Mouse (Mus musculus) midbrain, embryonic 14.5 days (tissue): ENCODE data around the gene Kcnip1. TPM values are rescaled to one million over a fixed set of nuclear protein-coding genes. Genes with fewer than 3 reads are reported as not detected.
A peak's percentile ranks its signal among the peaks of the same experiment; 100 is the strongest.

Experiments
- ATAC-seq: fragments of 200-750 bp; cut with Nextera tagmentation; 2 replicates; pipeline ENCODE4 v1.8.0; 2017; ENCODE audit warnings: moderate number of reproducible peaks, moderate library complexity; ENCODE audit not compliant: low FRiP score, low TSS enrichment
- DNase-seq: peaks from one replicate; pipeline ENCODE4 v3.0.0-alpha.2; 2015
- H3K27ac ChIP-seq: fragments of 300-500 bp; sonication (generic); replicated peaks from 2 replicates; pipeline ENCODE4 v1.5.1; 2014; ENCODE audit warnings: mild to moderate bottlenecking, low read depth, low read length, moderate library complexity
- H3K27me3 ChIP-seq: fragments of 300-500 bp; sonication (generic); 2 replicates; pipeline ENCODE4 v1.6.1; 2014; ENCODE audit warnings: low read length, control low read depth, mixed read lengths; ENCODE audit not compliant: control insufficient read depth, insufficient read depth
- H3K36me3 ChIP-seq: fragments of 300-500 bp; sonication (generic); 2 replicates; pipeline ENCODE4 v1.6.1; 2014; ENCODE audit warnings: low read length, control low read depth; ENCODE audit not compliant: control insufficient read depth, insufficient read depth
- H3K4me1 ChIP-seq: fragments of 300-500 bp; sonication (generic); 2 replicates; pipeline ENCODE4 v1.6.1; 2014; ENCODE audit warnings: mild to moderate bottlenecking, antibody characterized with exemption, low read length, control low read depth; ENCODE audit not compliant: control insufficient read depth, insufficient read depth
- H3K4me2 ChIP-seq: fragments of 300-500 bp; sonication (generic); 2 replicates; pipeline ENCODE4 v1.6.1; 2014; ENCODE audit warnings: mild to moderate bottlenecking, low read length, moderate library complexity
- H3K4me3 ChIP-seq: fragments of 300-500 bp; sonication (generic); replicated peaks from 2 replicates; pipeline ENCODE4 v1.5.1; 2014; ENCODE audit warnings: low read depth, low read length
- H3K9ac ChIP-seq: fragments of 300-500 bp; sonication (generic); replicated peaks from 2 replicates; pipeline ENCODE4 v1.6.1; 2014; ENCODE audit warnings: mild to moderate bottlenecking, low read length, moderate library complexity
- H3K9me3 ChIP-seq: fragments of 300-500 bp; sonication (generic); 2 replicates; pipeline ENCODE4 v1.6.1; 2016; ENCODE audit warnings: low read length, control low read depth, mixed read lengths; ENCODE audit not compliant: control insufficient read depth
- WGBS: fragments of 180-500 bp; shearing (Covaris S2); extraction: QIAGEN DNeasy Blood & Tissue Kit; methylation state at CpG from one replicate; pipeline ENCODE4 v1.1.7; 2014; 5-methylcytosine and 5-hydroxymethylcytosine counted together
- polyA plus RNA-seq: library from polyadenylated mRNA; unstranded; fragments of >200 nt; fragmentation: Nextera tagmentation; extraction: Ambion mirVana; gene quantifications from 2 replicates; pipeline ENCODE4 v1.2.1, GENCODE M21; 2014

The Kcnip1 gene
- polyA plus RNA-seq, 1 experiment from 2014 or later, result 76.5 TPM

- H3K4me1 ChIP-seq, result peaks cover 7% of the 10 kb centered on the region; the same call in 1 of the 2 replicates
- no peak overlapping the region for H3K4me2 ChIP-seq
- no peaks in the 10 kb centered on the region for H3K36me3 ChIP-seq
- WGBS, result 83% methylated on average over 7 of the region's 7 CpGs
- ATAC-seq (no peak), DNase-seq (no peak)
- H3K9me3 ChIP-seq, result no peaks in the 10 kb centered on the region
- H3K4me3 ChIP-seq, result no peak overlapping the region
- H3K27me3 ChIP-seq, result no peaks in the 10 kb centered on the region
- H3K27ac ChIP-seq, result no peak overlapping the region
- no peak overlapping the region for H3K9ac ChIP-seq
Observed at GRCm38 (mm10) chr11:33913061-33913460, 79.9 kb downstream of the Kcnip1 start.

GRCm38 (mm10) chr11:33912151-33912571, 80.8 kb downstream of the Kcnip1 start:
- no peak overlapping the region for H3K4me2 ChIP-seq
- no peaks in the 10 kb centered on the region for H3K9me3 ChIP-seq
- H3K9ac ChIP-seq, result no peak overlapping the region
- no peak overlapping the region for H3K27ac ChIP-seq
- DNase-seq, result peak; percentile 52
- no peaks in the 10 kb centered on the region for H3K27me3 ChIP-seq
- no peak overlapping the region for H3K4me3 ChIP-seq
- no peak for ATAC-seq
- WGBS, result 16% methylated on average over 2 of the region's 2 CpGs
- H3K36me3 ChIP-seq, result no peaks in the 10 kb centered on the region
- H3K4me1 ChIP-seq, result peaks cover 7% of the 10 kb centered on the region; the same call in 1 of the 2 replicates

- Histone ChIP-seq H3K4me2 (no peak overlapping the region), H3K27ac (no peak overlapping the region), H3K9me3 (no peaks in the 10 kb centered on the region), H3K9ac (no peak overlapping the region), H3K27me3 (no peaks in the 10 kb centered on the region), H3K4me1 (peaks cover 7% of the 10 kb centered on the region; the same call in 1 of the 2 replicates), H3K36me3 (no peaks in the 10 kb centered on the region), H3K4me3 (no peak overlapping the region)
- ATAC-seq, result no peak
- DNase-seq, result no peak
- WGBS, result 38% methylated on average over 7 of the region's 7 CpGs
Observed at GRCm38 (mm10) chr11:33910982-33911381, 82.0 kb downstream of the Kcnip1 start.

- H3K4me3 ChIP-seq, result no peak overlapping the region
- ATAC-seq (no peak), DNase-seq (no peak)
- no peak overlapping the region for H3K9ac ChIP-seq
- no peak overlapping the region for H3K4me2 ChIP-seq
- H3K27ac ChIP-seq, result no peak overlapping the region; the same call in 1 of the 2 replicates
- H3K4me1 ChIP-seq, result peaks cover 7% of the 10 kb centered on the region; the same call in 1 of the 2 replicates
- WGBS, result 59% methylated on average over 4 of the region's 4 CpGs
- H3K27me3 ChIP-seq, result no peaks in the 10 kb centered on the region
- no peaks in the 10 kb centered on the region for H3K36me3 ChIP-seq
- H3K9me3 ChIP-seq, result no peaks in the 10 kb centered on the region
Observed at GRCm38 (mm10) chr11:33908360-33909175, 84.4 kb downstream of the Kcnip1 start.

- Histone ChIP-seq H3K36me3 (no peaks in the 10 kb centered on the region), H3K4me2 (no peak overlapping the region), H3K9ac (no peak overlapping the region), H3K27ac (no peak overlapping the region), H3K4me3 (no peak overlapping the region), H3K27me3 (no peaks in the 10 kb centered on the region), H3K9me3 (no peaks in the 10 kb centered on the region), H3K4me1 (no peaks in the 10 kb centered on the region)
- DNase-seq, result no peak
- WGBS, result 69% methylated on average over 6 of the region's 6 CpGs
- no peak for ATAC-seq
Observed at GRCm38 (mm10) chr11:33903494-33903893, 89.5 kb downstream of the Kcnip1 start.

- Histone ChIP-seq H3K9ac (no peak overlapping the region), H3K27me3 (no peaks in the 10 kb centered on the region), H3K4me2 (no peak overlapping the region), H3K4me3 (no peak overlapping the region), H3K36me3 (no peaks in the 10 kb centered on the region), H3K4me1 (no peaks in the 10 kb centered on the region), H3K27ac (no peak overlapping the region), H3K9me3 (no peaks in the 10 kb centered on the region)
- no peak for ATAC-seq
- DNase-seq, result no peak
- 88% methylated on average over 10 of the region's 10 CpGs for WGBS
Observed at GRCm38 (mm10) chr11:33902377-33902776, 90.6 kb downstream of the Kcnip1 start.

GRCm38 (mm10) chr11:33901783-33902182, 91.2 kb downstream of the Kcnip1 start:
- no peak overlapping the region for H3K4me2 ChIP-seq
- no peak for ATAC-seq
- H3K4me3 ChIP-seq, result no peak overlapping the region
- no peak for DNase-seq
- H3K9ac ChIP-seq, result no peak overlapping the region
- no peak overlapping the region for H3K27ac ChIP-seq
- H3K9me3 ChIP-seq, result no peaks in the 10 kb centered on the region
- WGBS, result 77% methylated on average over 2 of the region's 2 CpGs
- H3K36me3 ChIP-seq, result no peaks in the 10 kb centered on the region
- H3K4me1 ChIP-seq, result no peaks in the 10 kb centered on the region
- no peaks in the 10 kb centered on the region for H3K27me3 ChIP-seq

- Histone ChIP-seq H3K27ac (no peak overlapping the region), H3K9me3 (no peaks in the 10 kb centered on the region), H3K4me1 (no peaks in the 10 kb centered on the region), H3K4me3 (no peak overlapping the region), H3K27me3 (no peaks in the 10 kb centered on the region), H3K4me2 (no peak overlapping the region), H3K9ac (no peak overlapping the region), H3K36me3 (no peaks in the 10 kb centered on the region)
- no peak for ATAC-seq
- WGBS, result 81% methylated on average over 4 of the region's 4 CpGs
- no peak for DNase-seq
Observed at GRCm38 (mm10) chr11:33891084-33891483, 101.9 kb downstream of the Kcnip1 start.

- Histone ChIP-seq H3K27ac (no peak overlapping the region), H3K36me3 (no peaks in the 10 kb centered on the region), H3K4me2 (no peak overlapping the region), H3K4me3 (no peak overlapping the region), H3K9ac (no peak overlapping the region), H3K27me3 (no peaks in the 10 kb centered on the region), H3K9me3 (no peaks in the 10 kb centered on the region), H3K4me1 (no peaks in the 10 kb centered on the region)
- DNase-seq (peak; percentile 43), ATAC-seq (no peak)
- 43% methylated on average over 2 of the region's 2 CpGs for WGBS
Observed at GRCm38 (mm10) chr11:33890382-33890781, 102.6 kb downstream of the Kcnip1 start.
